Mouse (Mus musculus): ENCODE results near the gene Tshz3. TPM values are rescaled to one million over a fixed set of nuclear protein-coding genes. Genes with fewer than 3 reads are reported as not detected.

The Tshz3 gene
- polyA plus RNA-seq, 1 experiment from 2014 or later: 26.4 TPM

- H3K4me3 ChIP-seq (ENCODE audit: low read length): no peak overlapping the region
- H3K36me3 ChIP-seq (ENCODE audit: control insufficient read depth, insufficient read depth, low read length): no peaks in the 10 kb centered on the region
- 17% methylated on average over 10 of the region's 10 CpGs for WGBS
- no peaks in the 10 kb centered on the region for H3K9me3 ChIP-seq (ENCODE audit: control insufficient read depth, low read length)
- H3K27ac ChIP-seq (ENCODE audit: low read depth, low read length): peak overlapping the region; percentile 39
- peaks cover 33% of the 10 kb centered on the region for H3K4me1 ChIP-seq (ENCODE audit: control insufficient read depth, insufficient read depth, low read depth, low read length)
- no peaks in the 10 kb centered on the region for H3K27me3 ChIP-seq (replicated peaks; ENCODE audit: control insufficient read depth, insufficient read depth, low read length)
- H3K4me2 ChIP-seq (ENCODE audit: low read length): peak overlapping the region; percentile 49
- ATAC-seq: peak; percentile 37; the same call in 1 of the 2 replicates
- 0 out of 2 replicates have a peak overlapping the region, but pooled peaks have one; percentile 27 for H3K9ac ChIP-seq (ENCODE audit: low read depth, low read length)
These were observed 9.3 kb downstream of the Tshz3 start for GRCm38 (mm10) chr7:36707266-36707665.

DNA sequence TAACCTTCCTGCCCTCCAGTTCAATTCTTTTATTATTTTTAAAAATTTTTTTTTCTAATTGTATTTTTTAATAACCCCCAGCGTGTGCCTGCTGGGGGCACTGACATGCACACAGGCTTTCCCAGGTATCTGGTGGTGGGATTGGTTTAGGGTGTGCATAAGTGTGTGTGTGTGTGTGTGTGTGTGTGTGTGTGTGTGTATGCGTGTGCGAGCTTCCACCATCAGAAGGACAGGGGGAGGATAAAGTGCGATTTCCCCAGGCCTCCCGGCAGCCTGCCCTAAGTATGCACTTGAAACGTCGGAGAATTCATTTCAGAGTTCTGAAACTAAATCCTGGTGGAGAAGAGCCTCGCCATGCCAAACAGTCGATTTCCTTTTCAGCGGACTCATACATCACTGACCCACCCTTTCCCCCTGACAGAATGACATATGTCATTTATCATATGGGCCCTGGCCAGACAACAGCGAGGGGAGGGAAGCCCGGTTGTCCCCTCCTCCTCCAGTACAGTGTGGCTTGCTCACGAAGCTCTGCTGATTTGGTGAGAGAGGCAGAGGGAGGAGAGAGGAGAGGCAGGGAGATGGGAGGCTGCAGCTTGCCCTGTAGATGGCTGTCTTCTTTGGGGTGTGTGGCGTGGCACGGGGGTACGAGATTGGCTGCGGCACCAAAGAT is 9.9 kb downstream of the Tshz3 start:
- H3K27ac ChIP-seq (ENCODE audit: low read depth, low read length): peak overlapping the region; percentile 66
- H3K4me3 ChIP-seq (ENCODE audit: low read length): peak overlapping the region; percentile 14
- WGBS: 26% methylated on average over 17 of the region's 17 CpGs
- H3K27me3 ChIP-seq (replicated peaks; ENCODE audit: control insufficient read depth, insufficient read depth, low read length): no peaks in the 10 kb centered on the region
- no peaks in the 10 kb centered on the region for H3K36me3 ChIP-seq (ENCODE audit: control insufficient read depth, insufficient read depth, low read length)
- peak overlapping the region; percentile 57 for H3K9ac ChIP-seq (ENCODE audit: low read depth, low read length)
- peaks cover 33% of the 10 kb centered on the region for H3K4me1 ChIP-seq (ENCODE audit: control insufficient read depth, insufficient read depth, low read depth, low read length)
- H3K4me2 ChIP-seq (ENCODE audit: low read length): peak overlapping the region; percentile 49
- ATAC-seq: peak; percentile 75
- no peaks in the 10 kb centered on the region for H3K9me3 ChIP-seq (ENCODE audit: control insufficient read depth, low read length)

DNA sequence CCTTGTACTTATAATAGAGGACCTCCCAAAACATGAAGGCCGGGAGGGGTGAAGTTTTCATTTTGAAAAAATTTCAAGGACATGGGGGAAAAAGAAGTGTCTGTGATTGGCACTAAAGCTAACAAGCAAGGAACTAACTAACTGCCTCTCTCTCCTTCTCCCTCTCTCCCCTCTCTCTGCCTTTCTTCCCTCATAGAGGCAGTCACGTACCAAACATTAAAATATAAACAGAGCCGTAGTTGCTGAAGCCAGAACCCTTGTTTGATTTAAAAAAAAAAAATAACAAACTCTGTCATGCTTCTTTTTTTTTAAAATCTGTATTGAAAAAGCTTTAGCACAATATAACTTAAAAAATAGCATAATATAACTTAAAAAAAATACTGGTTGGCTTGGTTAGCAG is 10.9 kb downstream of the Tshz3 start:
- no peak overlapping the region for H3K9ac ChIP-seq (ENCODE audit: low read depth, low read length)
- H3K36me3 ChIP-seq (ENCODE audit: control insufficient read depth, insufficient read depth, low read length): no peaks in the 10 kb centered on the region
- H3K9me3 ChIP-seq (ENCODE audit: control insufficient read depth, low read length): no peaks in the 10 kb centered on the region
- H3K4me1 ChIP-seq (ENCODE audit: control insufficient read depth, insufficient read depth, low read depth, low read length): peaks cover 36% of the 10 kb centered on the region
- peak overlapping the region; percentile 66 for H3K27ac ChIP-seq (ENCODE audit: low read depth, low read length)
- 21% methylated on average over 3 of the region's 3 CpGs for WGBS
- ATAC-seq: no peak
- H3K4me2 ChIP-seq (ENCODE audit: low read length): peak overlapping the region; percentile 49
- no peaks in the 10 kb centered on the region for H3K27me3 ChIP-seq (replicated peaks; ENCODE audit: control insufficient read depth, insufficient read depth, low read length)
- H3K4me3 ChIP-seq (ENCODE audit: low read length): no peak overlapping the region

- no peak for ATAC-seq
- H3K4me2 ChIP-seq (ENCODE audit: low read length): peak overlapping the region; percentile 24
- peaks cover 34% of the 10 kb centered on the region for H3K4me1 ChIP-seq (ENCODE audit: control insufficient read depth, insufficient read depth, low read depth, low read length)
These were observed 11.3 kb downstream of the Tshz3 start for GRCm38 (mm10) chr7:36709239-36709638.

GRCm38 (mm10) chr7:36709974-36710373 is 12.1 kb downstream of the Tshz3 start:
- 23% methylated on average over 12 of the region's 12 CpGs for WGBS
- no peak overlapping the region; the same call in 1 of the 2 replicates for H3K27ac ChIP-seq (ENCODE audit: low read depth, low read length)
- H3K9ac ChIP-seq (ENCODE audit: low read depth, low read length): no peak overlapping the region
- peaks cover 33% of the 10 kb centered on the region for H3K4me1 ChIP-seq (ENCODE audit: control insufficient read depth, insufficient read depth, low read depth, low read length)
- H3K4me2 ChIP-seq (ENCODE audit: low read length): peak overlapping the region; percentile 40
- no peaks in the 10 kb centered on the region for H3K9me3 ChIP-seq (ENCODE audit: control insufficient read depth, low read length)
- no peaks in the 10 kb centered on the region for H3K36me3 ChIP-seq (ENCODE audit: control insufficient read depth, insufficient read depth, low read length)
- no peak for ATAC-seq
- no peak overlapping the region for H3K4me3 ChIP-seq (ENCODE audit: low read length)
- no peaks in the 10 kb centered on the region for H3K27me3 ChIP-seq (replicated peaks; ENCODE audit: control insufficient read depth, insufficient read depth, low read length)

More at GRCm38 (mm10) chr7:36709239-36709638, 11.3 kb downstream of the Tshz3 start:
- no peaks in the 10 kb centered on the region for H3K9me3 ChIP-seq (ENCODE audit: control insufficient read depth, low read length)
- no peak overlapping the region for H3K4me3 ChIP-seq (ENCODE audit: low read length)
- H3K27me3 ChIP-seq (replicated peaks; ENCODE audit: control insufficient read depth, insufficient read depth, low read length): no peaks in the 10 kb centered on the region
- WGBS: 6% methylated on average over 2 of the region's 2 CpGs
- no peaks in the 10 kb centered on the region for H3K36me3 ChIP-seq (ENCODE audit: control insufficient read depth, insufficient read depth, low read length)
- peak overlapping the region; percentile 9; the same call in 1 of the 2 replicates for H3K9ac ChIP-seq (ENCODE audit: low read depth, low read length)
- peak overlapping the region; percentile 46; the same call in 1 of the 2 replicates for H3K27ac ChIP-seq (ENCODE audit: low read depth, low read length)

DNA sequence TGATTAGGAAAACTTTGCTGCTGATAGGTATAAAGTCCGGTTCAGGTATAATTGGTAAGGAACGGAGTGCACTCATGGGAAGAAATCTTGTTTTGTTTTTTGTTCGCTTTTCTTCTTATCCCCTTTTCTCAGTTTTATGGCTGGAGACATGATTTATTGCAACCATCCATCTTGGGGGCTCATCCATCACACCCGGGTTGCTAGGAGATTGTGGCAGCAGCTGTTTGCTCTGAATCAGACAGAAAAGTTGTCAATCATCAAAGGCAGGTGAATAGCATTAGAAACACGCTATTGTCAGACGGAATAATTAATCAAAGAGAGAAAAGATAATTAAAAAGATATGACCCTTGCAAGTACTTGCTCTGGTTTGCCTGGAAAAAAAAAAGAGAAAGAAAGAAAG is 12.5 kb downstream of the Tshz3 start:
- H3K4me1 ChIP-seq (ENCODE audit: control insufficient read depth, insufficient read depth, low read depth, low read length): peaks cover 33% of the 10 kb centered on the region
- H3K36me3 ChIP-seq (ENCODE audit: control insufficient read depth, insufficient read depth, low read length): no peaks in the 10 kb centered on the region
- H3K9ac ChIP-seq (ENCODE audit: low read depth, low read length): no peak overlapping the region

DNA sequence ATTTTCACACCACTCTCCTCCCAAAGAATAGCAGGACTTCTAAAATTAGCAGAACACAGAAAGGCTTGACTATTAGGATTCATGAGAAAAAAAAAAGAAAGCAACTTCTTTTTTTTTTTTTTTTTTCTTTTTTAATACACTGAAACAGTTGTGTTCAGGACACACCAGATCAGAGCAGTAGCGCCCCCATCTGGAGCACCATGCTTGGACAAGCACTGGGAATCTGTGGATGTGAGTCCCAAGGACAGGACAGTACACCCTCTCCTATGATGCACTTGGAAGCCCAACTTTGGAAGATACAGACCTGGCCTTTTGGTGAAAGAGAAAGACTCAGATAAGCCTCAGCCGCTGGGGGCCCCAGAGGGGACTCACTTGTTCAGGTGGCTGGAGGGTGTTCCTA is 13.8 kb downstream of the Tshz3 start:
- Histone ChIP-seq H3K9me3 (ENCODE audit: control insufficient read depth, low read length) (no peaks in the 10 kb centered on the region), H3K4me3 (ENCODE audit: low read length) (no peak overlapping the region)

More for the DNA sequence above, 12.5 kb downstream of the Tshz3 start:
- no peaks in the 10 kb centered on the region for H3K27me3 ChIP-seq (replicated peaks; ENCODE audit: control insufficient read depth, insufficient read depth, low read length)
- no peak for ATAC-seq
- H3K27ac ChIP-seq (ENCODE audit: low read depth, low read length): no peak overlapping the region; the same call in 1 of the 2 replicates
- peak overlapping the region; percentile 40 for H3K4me2 ChIP-seq (ENCODE audit: low read length)
- H3K4me3 ChIP-seq (ENCODE audit: low read length): no peak overlapping the region
- H3K9me3 ChIP-seq (ENCODE audit: control insufficient read depth, low read length): no peaks in the 10 kb centered on the region
- WGBS: 26% methylated on average over 6 of the region's 6 CpGs

GRCm38 (mm10) chr7:36714323-36714722 is 16.4 kb downstream of the Tshz3 start:
- Histone ChIP-seq H3K9ac (ENCODE audit: low read depth, low read length) (no peak overlapping the region), H3K36me3 (ENCODE audit: control insufficient read depth, insufficient read depth, low read length) (no peaks in the 10 kb centered on the region), H3K4me3 (ENCODE audit: low read length) (no peak overlapping the region), H3K4me1 (ENCODE audit: control insufficient read depth, insufficient read depth, low read depth, low read length) (peaks cover 14% of the 10 kb centered on the region), H3K4me2 (ENCODE audit: low read length) (no peak overlapping the region), H3K27me3 (replicated peaks; ENCODE audit: control insufficient read depth, insufficient read depth, low read length) (no peaks in the 10 kb centered on the region), H3K27ac (ENCODE audit: low read depth, low read length) (no peak overlapping the region), H3K9me3 (ENCODE audit: control insufficient read depth, low read length) (no peaks in the 10 kb centered on the region)
- WGBS: 63% methylated on average over 7 of the region's 7 CpGs
- ATAC-seq: no peak

More for the DNA sequence above, 13.8 kb downstream of the Tshz3 start:
- Histone ChIP-seq H3K4me2 (ENCODE audit: low read length) (no peak overlapping the region), H3K36me3 (ENCODE audit: control insufficient read depth, insufficient read depth, low read length) (no peaks in the 10 kb centered on the region), H3K9ac (ENCODE audit: low read depth, low read length) (no peak overlapping the region), H3K4me1 (ENCODE audit: control insufficient read depth, insufficient read depth, low read depth, low read length) (peaks cover 29% of the 10 kb centered on the region), H3K27me3 (replicated peaks; ENCODE audit: control insufficient read depth, insufficient read depth, low read length) (no peaks in the 10 kb centered on the region), H3K27ac (ENCODE audit: low read depth, low read length) (no peak overlapping the region)
- WGBS: 63% methylated on average over 2 of the region's 2 CpGs
- no peak for ATAC-seq

- 20% methylated on average over 6 of the region's 6 CpGs for WGBS
These were observed 19.3 kb downstream of the Tshz3 start for GRCm38 (mm10) chr7:36717192-36717591.

More at GRCm38 (mm10) chr7:36717192-36717591, 19.3 kb downstream of the Tshz3 start:
- Histone ChIP-seq H3K27me3 (replicated peaks; ENCODE audit: control insufficient read depth, insufficient read depth, low read length) (no peaks in the 10 kb centered on the region), H3K4me1 (ENCODE audit: control insufficient read depth, insufficient read depth, low read depth, low read length) (peaks cover 11% of the 10 kb centered on the region), H3K27ac (ENCODE audit: low read depth, low read length) (no peak overlapping the region), H3K9me3 (ENCODE audit: control insufficient read depth, low read length) (no peaks in the 10 kb centered on the region), H3K9ac (ENCODE audit: low read depth, low read length) (no peak overlapping the region), H3K36me3 (ENCODE audit: control insufficient read depth, insufficient read depth, low read length) (no peaks in the 10 kb centered on the region), H3K4me2 (ENCODE audit: low read length) (0 out of 2 replicates have a peak overlapping the region, but pooled peaks have one; percentile 0), H3K4me3 (ENCODE audit: low read length) (no peak overlapping the region)
- peak; percentile 81 for ATAC-seq

Data from hindbrain, embryonic 16.5 days (tissue).